Mouse (Mus musculus) frontal cortex, adult 2 months (tissue): ENCODE data around the gene Senp8. TPM values are rescaled to one million over a fixed set of nuclear protein-coding genes. Genes with fewer than 3 reads are reported as not detected.
"Not testable (repeated sequence)": the region's sequence is repeated elsewhere in the genome, so short reads cannot be mapped to it uniquely, and the experiment has no call there.

ENCODE experiments used
- DNase-seq, 2 experiments: peaks; one replicate each; pipeline ENCODE4 v3.0.0; 2022; ENCODE audit warnings: low spot score in 1 of 2; ENCODE audit errors: extremely low spot score in 1 of 2
- polyA plus RNA-seq: library from polyadenylated mRNA; depleted of rRNA; stranded (reverse); fragments of >200 nt; gene quantifications from 2 replicates; pipeline ENCODE4 v1.2.3, GENCODE M21; 2012; rRNA removed

Gene Senp8
- polyA plus RNA-seq = 5.1 and 7.0 TPM in 2 replicates

GRCm38 (mm10) chr9:59750267-59751065, at the start of gene Senp8, which contains the start of gene Myo9a:
Gene Senp8, minus strand, starts transcription at chr9:59750710.
Gene Myo9a, plus strand, starts transcription at chr9:59750896.
- DNase-seq = peak; percentile 98 to 100

- not testable (repeated sequence) for DNase-seq
Observed at GRCm38 (mm10) chr9:59766966-59767461, 16.5 kb upstream of the Senp8 start.

GRCm38 (mm10) chr9:59760515-59760914, 10.0 kb upstream of the Senp8 start:
- no peak for DNase-seq

GRCm38 (mm10) chr9:59757016-59757415, 6.5 kb upstream of the Senp8 start:
- DNase-seq = not testable (repeated sequence)

GRCm38 (mm10) chr9:59755199-59755598, 4.7 kb upstream of the Senp8 start:
- DNase-seq = no peak

GRCm38 (mm10) chr9:59751966-59752365, 1.5 kb upstream of the Senp8 start:
- DNase-seq = no peak

GRCm38 (mm10) chr9:59751066-59751581, 614 bp upstream of the Senp8 start:
- peak; percentile 43 to 66 for DNase-seq

GRCm38 (mm10) chr9:59749581-59750265, 787 bp downstream of the Senp8 start:
- peak in 1 of 2 experiments; percentile 16 for DNase-seq

- peak in 1 of 2 experiments; percentile 62 for DNase-seq
Observed at GRCm38 (mm10) chr9:59748969-59749368, 1.5 kb downstream of the Senp8 start.

GRCm38 (mm10) chr9:59748387-59748786, 2.1 kb downstream of the Senp8 start:
- DNase-seq = no peak

GRCm38 (mm10) chr9:59743903-59744302, 6.6 kb downstream of the Senp8 start:
- DNase-seq = no peak

GRCm38 (mm10) chr9:59740593-59740992, 9.9 kb downstream of the Senp8 start:
- DNase-seq = no peak

- DNase-seq = no peak
Observed at GRCm38 (mm10) chr9:59735394-59735793, 15.1 kb downstream of the Senp8 start.

- DNase-seq = no peak
Observed at GRCm38 (mm10) chr9:59733075-59733474, 17.4 kb downstream of the Senp8 start.

GRCm38 (mm10) chr9:59731136-59731535, 19.4 kb downstream of the Senp8 start:
- DNase-seq = no peak

GRCm38 (mm10) chr9:59727569-59728286, 22.8 kb downstream of the Senp8 start:
- no peak for DNase-seq

- no peak for DNase-seq
Observed at GRCm38 (mm10) chr9:59725515-59725914, 25.0 kb downstream of the Senp8 start.

- peak; percentile 26 to 69 for DNase-seq
Observed at GRCm38 (mm10) chr9:59723791-59724442, 26.6 kb downstream of the Senp8 start.

- DNase-seq = peak; percentile 56 to 87
Observed at GRCm38 (mm10) chr9:59723096-59723657, 27.3 kb downstream of the Senp8 start.

GRCm38 (mm10) chr9:59721144-59721543, 29.4 kb downstream of the Senp8 start:
- DNase-seq = no peak
